Mouse (Mus musculus): ENCODE measurements around the gene Tcl1b3.

- TF ChIP-seq CTCF (IDR thresholded peaks at IDR 0.05; ENCODE audit: control insufficient read depth, insufficient read depth, low read length) (no peak), POLR2A (IDR thresholded peaks at IDR 0.05; ENCODE audit: borderline replicate concordance, control insufficient read depth, low read depth, low read length) (no peak)
Measured at GRCm38 (mm10) chr12:105173366-105173765, 17.5 kb upstream of the Tcl1b3 start.
